Mouse (Mus musculus) right cerebral cortex, postnatal 36 days (tissue): ENCODE data around the gene Tbc1d16.

Source experiments
- DNase-seq, 2 experiments: peaks; one replicate each; pipeline ENCODE4 v3.0.0; 2022; ENCODE audit warnings: low spot score in 2 of 2, mixed read lengths in 1 of 2

Tbc1d16 gene

DNA sequence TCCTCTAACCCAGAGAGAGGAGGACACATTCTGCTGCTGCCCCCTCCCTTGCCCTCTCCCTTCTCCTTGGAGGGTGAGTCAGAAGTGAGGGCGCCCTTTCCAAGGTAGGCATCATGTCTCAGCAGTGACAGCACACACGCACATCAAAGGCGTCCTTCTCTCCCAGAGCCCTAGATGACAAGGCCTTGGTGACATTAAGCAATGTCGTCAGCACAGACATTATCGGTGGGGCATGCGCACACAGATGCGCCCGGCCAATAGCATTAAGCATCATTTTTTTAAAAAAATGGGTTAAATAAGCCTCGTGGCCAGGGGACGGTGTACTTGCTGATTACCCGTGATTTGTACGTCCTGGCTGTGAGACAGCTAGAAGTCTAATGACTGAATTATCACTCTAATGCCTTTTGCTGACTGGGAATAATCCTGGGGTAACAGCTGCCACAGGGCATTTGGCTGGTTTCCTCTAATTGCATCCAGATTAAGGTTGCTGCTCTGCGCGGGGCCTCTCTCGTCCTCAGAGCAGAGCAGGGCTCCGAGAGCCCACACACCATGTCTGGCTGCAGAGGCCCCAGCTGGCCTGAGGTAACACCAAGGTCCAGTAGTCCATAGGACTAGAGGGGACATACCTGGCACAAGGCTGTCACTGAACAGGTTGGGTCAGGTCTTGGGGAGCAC, 83.4 kb downstream of the Tbc1d16 start:
- DNase-seq, result no peak

DNA sequence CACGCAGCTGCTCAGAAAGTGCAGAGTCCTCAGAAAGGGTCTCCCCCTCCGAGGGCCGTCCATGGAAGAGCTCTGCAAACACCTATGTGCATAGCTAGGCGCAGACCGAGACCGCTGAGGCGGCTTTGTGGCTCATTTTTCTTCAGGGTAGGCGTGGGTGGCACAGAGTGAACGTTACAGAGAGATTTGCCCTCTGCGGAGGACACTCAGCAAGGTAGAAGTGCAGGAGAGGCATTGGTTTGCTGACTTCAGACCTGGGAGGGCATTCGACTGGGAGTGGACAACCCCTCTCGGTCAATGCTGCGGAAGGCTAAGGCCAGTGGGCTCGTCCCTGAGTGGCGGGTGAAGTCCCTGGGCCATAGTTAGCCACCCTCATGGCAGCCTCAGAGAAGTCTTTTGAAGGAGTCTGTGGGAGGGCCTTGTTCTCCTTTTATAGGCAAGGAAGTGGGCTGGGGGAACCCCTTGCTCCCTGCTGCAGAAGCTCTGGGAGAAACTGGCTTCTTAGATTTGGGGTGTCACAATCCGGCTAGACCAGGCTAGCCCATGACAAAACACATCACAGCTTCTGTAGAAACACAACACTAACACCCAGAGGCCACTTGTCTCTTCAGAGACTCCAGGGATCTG, 84.8 kb downstream of the Tbc1d16 start:
- DNase-seq, result no peak

DNA sequence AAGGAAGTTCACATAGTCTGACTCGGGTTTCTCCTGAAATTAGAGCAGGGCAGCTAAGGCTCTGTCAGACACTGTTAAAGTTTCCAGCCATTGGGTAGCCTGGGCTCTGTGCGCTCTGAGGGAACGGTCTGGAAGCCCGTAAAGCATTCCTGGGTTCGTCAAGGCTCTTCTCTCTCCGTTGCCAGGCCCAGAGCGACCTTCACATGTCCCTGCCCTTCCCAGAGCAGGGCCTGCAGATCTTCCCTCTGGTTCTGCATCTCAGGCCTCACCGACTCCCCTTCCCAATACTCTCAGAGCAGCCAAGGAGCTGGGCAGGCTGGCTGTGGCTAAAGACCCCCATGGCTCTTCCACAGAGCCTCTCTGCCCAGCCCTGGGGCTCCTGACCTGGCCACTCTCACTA, 85.7 kb downstream of the Tbc1d16 start:
- DNase-seq, result no peak

DNA sequence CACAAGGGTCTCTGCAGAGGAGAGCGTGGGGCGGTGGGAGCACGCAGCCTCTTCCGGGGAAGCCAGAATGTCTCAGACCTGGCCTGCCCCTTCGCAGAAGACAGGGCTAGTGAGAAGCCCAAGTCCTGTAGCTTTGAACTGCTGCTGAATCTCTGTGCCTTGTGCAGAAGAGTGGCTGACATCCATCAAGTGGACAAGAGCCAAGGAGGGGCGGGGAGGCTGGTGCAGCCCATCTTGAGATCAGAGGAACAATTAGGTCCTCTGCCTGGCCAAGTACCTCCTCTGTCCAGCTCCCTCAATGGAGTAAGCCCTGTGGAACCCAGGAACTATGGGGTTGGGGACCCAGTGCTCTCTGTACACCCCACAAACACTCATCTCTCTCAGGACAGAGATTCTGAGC, 89.3 kb downstream of the Tbc1d16 start:
- no peak for DNase-seq

DNA sequence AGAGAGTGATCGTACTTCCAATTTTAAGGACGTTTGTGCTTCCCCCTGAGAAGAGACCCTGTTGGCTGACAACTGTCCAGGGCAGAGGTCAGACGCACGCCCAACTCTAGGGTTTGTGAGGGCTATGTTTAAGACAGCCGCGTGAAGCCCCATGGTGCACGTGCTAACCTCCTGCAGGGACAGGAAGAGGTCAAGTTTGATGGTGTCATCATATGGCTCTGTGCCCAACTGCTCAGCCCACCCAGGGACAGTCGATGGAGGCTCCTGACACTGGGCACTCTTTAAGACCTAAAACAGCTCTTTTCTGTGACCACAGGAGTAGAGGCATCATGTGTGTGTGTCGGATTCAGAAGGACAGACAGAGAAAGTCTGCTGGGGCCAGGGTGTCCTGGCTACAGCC, 90.1 kb downstream of the Tbc1d16 start:
- DNase-seq, result no peak

DNA sequence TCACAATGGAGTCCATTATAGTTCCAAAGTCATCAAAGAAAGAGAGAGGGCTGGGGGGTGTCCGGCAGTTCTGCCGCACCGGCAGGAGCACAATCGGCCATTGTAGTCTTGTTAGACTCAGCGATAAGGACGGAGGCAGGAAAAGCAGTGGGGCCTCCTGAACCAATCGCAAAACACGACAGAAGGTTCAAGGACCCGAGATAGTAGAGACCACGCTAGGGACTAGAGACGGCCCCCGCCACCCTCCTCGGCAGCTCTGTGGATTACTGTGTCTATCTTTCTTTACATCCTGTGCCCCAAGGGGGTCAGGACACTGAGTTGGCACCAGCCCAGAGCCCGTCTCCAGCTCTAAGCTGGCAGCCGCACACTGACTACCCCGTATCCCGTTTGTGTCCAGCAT, 93.7 kb downstream of the Tbc1d16 start:
- DNase-seq, result no peak

DNA sequence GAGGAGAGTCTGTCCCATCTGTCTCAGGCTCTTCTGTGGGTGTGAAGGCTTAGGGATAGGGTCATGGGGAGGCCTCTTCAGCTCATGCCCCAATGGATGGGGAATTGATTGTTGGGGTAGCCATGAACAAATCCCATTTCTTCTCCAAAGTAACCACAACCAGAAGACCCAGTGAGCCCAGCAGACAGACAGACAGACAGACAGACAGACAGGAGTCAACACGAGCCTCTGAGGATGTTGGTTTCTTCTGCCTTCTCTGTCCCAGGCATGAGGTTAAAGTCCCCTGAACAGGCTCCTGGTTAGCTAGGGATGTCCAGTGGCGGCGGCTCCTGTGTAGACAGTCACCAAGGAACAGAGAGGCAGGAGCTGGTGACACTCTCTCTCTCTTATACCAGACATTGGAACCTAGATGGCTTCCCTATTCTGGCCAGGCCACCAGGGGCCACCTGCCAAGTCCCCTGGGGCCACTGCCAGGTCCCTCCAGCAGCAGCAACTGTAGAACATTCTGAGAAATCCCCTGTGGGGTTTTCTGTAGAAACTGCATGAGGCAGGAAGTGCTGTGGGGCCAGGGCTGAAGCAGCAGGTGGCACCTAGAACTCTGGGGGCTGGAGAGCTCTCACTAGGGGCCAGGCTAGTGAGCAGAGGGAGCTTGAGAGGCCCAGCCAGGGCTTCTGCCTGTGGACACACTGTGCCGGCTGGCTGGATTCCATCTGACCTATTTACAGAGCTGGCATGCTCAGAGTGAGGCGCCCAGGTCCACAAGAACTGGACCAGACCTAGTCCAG, 94.7 kb downstream of the Tbc1d16 start:
- DNase-seq, result peak; percentile 28 to 39

DNA sequence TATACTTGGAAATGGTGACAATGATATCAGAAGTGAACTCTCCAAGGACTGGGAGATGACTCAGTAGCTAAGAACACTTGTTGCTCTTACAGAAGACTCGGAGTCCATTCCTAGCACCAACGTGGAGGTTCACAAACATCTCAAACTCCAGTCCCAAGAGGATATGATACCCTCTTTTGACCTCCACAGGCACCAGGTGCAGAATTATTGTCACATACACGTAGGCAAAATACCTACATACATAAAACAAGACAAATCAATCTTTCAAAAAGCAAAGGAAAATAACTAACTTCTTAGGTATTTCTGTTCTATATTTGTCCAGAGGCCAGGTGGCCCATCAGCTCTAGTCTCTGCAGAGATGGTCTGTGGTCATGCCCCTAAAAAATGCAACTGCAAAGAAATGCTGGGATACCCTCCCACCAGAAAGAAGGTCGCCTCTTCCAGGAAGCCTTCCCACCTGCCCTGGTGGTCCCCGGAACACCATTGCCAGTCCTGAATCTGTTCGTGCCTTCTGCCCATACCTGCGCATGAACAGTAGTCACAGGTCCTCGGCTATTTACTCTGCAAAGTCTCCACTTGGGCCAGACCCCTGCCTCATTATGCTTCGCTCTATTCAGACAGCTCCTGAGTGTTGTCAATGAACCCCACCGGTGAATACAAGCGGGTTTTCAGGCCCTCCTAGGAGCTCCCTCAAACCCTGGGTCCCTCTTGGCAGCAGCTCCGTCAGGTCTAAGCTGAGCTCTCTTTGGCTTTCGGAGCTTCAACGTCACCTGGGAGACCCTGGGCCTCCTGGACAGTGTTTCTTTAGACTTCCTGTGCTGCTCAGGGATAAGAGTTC, 95.9 kb downstream of the Tbc1d16 start:
- DNase-seq, result no peak

DNA sequence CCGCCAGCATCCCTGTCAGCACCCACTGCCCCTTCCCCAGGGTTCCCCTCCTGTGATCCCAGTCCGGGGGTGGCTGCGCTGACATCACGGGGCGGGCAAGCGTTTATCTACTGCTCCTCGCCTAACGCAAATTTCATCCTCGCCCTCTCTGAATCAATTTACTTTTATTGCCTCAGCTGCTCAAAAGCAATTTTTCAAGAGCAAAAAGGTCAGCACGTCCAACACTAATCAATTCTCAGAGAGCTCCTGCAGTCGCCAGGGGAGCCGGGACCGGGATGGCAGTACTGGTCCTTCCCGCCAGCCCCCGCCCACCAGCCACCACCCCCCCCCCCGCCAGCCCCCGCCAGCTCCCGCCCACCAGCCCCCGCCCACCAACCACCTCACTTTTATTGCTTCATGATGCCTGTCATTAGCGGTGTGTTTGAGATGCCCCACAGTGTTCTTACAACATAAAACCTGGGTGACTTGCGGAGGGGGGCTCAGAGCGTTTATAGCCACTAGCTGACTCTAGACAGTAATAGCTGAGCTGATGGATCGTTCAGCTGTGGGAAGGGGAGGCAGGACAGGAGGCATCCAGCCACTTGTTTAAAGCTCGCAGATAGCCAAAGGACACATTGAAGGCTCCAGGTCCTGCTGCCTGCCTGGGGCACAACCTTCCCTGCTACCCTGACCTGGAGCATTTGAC, 98.1 kb downstream of the Tbc1d16 start:
- no peak for DNase-seq

DNA sequence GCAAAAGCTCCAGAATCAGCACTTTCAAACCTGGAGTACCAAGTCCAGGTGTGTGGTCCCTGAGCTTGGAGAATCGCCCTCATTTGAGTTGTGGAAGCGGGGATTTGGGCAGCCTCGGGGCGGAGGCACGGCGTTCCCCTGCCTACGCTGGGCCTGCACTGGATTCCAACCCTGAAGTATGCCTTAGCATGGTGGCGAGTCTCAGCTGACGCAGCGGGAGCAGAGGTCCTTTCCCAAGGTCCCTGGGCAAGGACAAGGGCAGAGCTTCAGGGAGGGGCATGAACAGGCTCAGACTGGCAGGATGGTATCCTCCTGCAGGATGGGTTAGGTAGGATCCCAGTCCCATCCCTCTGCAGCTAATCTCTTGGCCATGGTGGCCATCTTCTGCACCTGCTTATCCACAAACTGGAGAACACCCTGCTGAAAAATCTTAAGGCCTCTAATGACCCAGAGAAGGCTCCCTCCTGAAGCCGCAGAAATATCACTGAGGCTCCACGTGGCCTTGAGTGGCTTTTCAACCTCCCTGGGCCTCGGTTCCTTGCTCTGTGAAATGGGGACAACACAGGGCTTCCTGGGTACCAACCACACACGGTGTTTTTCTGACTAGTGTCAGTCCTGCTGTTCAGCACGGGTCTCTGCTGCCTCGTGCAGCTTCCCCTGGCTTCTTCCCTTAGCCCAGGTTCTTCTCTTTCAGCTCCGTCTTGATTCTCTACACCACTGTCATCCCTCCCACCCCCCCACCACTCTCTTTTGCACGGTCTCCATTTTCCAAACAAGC, 98.8 kb downstream of the Tbc1d16 start:
- DNase-seq, result no peak

DNA sequence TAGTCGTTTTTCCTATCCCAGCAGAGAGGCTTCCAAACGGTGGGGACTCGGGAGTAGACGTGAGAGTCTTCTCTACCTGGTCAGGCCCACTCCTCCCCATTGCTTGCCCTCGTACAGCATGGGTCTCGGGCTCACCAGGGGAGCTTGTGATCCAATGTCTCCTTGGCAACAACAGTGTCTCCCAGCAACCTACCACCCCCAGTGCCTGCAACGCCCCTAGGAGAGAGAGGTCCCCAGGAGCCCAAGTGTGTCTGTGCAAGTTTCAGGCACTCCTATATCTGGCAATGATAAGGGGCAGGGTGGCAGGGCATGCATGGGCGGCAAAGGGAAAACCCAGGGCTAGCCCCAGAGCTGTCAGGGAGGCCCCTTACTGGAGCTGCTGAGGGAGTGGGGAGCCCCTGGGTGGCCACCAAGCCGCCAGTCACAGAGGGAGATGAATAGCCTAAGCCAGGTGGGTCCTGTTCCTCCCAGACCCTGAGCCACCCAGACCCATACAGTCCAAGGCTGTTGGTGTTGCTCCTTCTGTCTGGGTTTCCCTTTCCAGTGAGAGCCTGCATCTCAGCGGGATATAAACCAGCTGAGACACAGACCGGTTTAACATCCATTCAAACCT, 99.5 kb downstream of the Tbc1d16 start:
- DNase-seq, result no peak

DNA sequence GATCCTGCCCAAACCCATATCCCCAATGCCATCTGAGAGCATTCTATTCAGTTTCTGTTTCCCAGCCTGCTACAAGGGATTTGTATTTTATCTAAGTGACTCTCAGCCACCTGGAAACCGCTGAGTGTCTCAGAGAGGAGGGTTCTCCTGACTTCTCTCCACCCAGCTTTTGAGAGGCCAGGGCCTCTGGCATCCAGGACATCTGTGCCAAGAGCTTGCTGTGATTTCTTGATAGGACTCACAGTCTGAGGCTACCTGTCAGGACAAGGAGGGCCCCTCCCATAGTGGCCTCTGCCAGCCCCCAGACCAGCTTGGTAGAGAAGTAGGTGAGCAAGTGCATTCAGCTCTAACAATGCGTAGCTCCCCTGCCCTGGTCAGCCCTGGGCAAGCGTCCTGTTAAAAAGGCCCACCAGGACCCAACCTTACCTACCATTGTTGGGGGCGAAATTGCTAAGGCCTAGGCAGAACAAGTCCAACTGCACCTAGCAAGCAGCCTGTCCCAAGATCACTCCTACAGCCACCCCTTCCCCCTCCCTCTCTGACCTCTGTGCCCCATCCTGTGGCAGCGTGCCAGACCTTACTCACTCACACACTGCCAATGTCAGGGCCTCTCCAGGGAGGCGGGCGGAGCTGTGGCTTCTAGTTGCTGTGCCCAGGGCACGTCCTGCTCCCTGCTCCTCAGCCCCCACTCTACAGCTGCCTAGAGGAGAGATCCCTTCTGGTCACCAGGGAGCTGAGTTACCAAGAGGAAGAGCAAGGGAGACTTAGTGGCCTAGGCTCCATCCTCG, 100.4 kb downstream of the Tbc1d16 start:
- no peak for DNase-seq

DNA sequence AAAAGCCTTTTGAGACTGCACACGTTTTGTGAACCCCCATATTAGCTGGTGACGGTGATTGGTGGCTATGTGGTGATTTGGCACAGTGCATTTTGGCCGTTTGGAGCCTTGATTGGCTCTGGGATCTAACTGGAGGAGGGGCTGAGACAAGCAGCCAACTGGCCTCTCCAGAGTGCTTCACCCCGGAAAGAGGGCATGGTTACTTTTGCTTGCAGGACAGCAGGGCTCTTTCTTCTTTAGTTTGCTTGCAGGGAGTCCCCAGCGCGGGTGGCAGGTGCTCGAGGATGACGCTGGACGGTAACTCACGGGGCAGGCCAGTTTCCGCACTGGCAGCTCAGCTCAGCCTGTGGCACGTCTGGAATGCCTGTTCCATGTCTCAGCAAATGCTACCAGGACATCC, 101.2 kb downstream of the Tbc1d16 start:
- DNase-seq, result no peak

DNA sequence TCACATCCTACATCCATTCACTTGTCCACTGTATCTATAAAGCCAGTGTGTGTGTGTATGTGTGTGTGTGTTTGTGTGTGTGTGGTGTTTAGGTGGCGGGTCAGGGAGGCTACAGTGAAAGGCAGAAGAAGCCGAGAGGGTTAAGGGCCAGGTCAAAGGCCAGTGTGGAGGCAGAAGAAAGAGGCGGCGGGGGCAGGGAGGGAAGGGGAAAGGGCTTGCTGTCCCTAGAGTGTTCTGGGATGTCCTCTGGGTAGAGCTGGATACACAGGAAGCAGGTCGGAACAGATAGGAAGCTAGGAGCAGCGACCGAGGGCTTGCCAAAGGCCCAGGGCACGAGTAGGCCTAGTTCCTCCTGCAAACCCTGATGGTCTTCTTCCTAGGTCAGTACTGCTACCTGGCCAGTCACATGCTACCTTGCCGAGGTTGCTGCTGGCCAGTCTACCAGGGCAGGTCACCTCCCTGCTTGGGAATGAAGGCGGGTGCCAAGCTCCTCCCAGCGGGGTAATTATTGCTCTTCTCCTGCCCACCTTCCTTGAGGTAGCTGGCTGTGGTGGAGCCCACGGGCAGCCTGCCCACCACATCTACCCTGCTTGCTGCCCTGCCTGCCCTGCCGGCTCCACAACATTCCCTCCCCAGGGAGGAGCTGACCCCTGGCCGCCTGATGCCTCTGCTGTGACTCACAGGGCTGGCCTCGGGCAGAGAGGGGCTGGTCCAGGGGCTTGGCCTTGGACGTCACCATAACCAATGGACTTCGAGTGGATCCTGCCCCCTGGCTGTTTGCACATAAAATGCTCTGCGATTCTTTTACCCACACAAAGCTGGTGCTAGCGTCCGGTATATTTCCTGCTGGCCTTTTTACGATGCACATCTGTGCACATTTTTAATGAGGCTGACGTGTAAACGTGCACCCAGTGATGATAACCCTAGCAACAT, 102.1 kb downstream of the Tbc1d16 start:
- DNase-seq, result peak in 1 of 2 experiments; percentile 37

DNA sequence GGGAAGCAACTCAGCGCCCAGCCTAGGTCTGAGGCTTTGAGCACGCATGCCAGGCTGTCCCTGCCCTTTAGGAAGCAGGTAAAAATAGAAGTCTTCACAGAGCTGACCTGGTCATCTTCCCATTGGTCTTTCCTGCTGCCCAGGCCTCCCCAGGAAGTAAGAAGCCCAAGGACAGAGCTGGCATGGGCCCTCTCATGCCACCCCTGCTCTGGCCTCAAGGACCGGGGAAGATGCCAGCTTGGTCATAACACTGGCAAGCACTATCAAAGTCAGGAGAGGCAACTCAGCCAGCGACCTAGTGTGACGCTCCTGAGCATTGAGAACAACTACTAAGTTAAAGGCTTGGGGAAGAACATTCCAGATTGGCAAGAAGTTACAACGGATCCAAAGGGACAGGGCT, 103.8 kb downstream of the Tbc1d16 start:
- no peak for DNase-seq

DNA sequence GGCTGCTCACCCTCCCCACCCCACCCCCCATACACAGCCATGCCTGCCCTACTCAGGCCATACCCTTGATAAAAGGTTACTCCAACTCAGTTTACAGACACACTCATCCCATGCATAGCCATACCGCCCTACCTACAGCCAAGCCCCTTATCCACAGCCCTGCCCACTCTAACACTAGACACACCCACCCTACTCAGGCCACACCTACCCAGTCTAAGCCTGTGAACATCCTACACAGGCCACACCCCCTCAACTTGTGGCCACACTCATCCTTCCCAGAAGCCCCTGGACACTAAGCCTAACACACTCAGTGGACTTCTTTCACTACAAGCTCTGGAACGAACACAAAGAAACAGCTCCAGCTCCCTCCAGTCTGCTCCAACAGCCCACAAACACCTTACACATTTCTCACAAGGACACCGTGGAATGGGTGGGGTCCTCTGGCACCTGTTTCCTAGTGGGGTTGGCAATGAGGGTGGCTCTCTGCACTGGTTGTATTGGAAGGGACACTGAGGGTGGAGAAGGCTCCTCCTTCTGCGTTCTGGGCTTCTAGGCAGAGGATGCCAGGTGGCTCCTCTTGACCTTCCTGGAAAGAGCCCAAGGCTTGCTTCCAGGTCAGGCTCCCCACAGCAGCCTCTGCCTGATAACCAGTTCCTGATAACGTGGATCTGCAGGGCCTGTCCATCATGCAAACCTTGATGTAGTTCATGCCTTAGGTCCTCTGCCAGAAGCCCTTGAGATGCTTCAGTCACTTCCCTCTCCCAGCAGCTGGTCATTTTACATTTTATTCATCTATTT, 104.6 kb downstream of the Tbc1d16 start:
- DNase-seq, result no peak

DNA sequence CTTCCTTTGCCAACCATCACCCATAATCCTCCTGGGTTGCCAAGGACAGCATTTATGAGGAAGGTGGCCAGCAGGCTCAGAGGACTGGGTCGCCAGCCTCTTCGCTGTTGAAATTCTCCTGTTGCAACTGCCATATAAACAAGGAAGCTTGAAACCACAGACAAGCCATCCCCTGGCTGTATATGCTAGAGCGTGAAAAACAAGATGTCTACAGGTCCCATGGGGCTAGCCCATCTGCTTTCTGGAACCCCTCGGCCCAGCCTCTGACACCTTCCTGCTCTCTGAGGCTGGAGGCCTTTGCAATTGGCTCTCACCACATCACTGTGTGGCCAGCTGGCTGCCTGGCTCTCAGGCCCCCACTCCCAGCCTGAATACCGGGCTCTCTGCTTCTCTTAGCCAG, 105.9 kb downstream of the Tbc1d16 start:
- DNase-seq, result no peak

DNA sequence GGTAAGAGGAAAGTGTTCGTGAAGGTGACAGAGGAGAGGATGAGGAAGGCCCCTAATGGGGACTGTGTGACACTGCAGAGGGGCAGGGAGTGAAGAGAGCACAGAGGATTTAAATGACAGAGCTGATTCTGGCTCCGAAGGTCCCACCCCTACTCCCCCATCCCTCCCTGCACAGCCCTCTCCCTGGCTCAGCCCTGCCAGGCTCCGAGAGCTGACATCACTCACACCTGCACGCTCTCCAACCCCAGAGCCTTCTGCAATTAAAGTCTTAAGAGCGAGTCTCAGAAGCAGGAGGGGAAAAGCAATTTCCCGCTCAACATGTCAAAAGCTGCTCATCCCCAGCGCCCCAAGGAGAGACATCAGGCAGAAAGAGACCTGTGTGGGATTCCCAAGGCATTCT, 109.4 kb downstream of the Tbc1d16 start:
- no peak for DNase-seq
